Mouse (Mus musculus): ENCODE results near the gene Hip1r. TPM values are rescaled to one million over a fixed set of nuclear protein-coding genes. Genes with fewer than 3 reads are reported as not detected.
A peak's percentile ranks its signal among the peaks of the same experiment; 100 is the strongest.

Gene Hip1r
- polyA plus RNA-seq (2021; fragmentation: Nextera tagmentation) = 7.7 and 7.9 TPM in 2 replicates
- long read RNA-seq, experiment 1, full-length matches to known transcripts = 15 of 34 reads
- long read RNA-seq, experiment 1, partial matches to known transcripts = 19 of 34 reads
- long read RNA-seq, experiment 1, other reads (novel, unspliced or antisense) = 0 of 34 reads
- long read RNA-seq, experiment 2, full-length matches to known transcripts = 101 of 146 reads
- long read RNA-seq, experiment 2, partial matches to known transcripts = 30 of 146 reads
- long read RNA-seq, experiment 2, other reads (novel, unspliced or antisense) = 15 of 146 reads

GRCm38 (mm10) chr5:123973299-123974178 is at the start of gene Hip1r:
Gene Hip1r, plus strand, starts transcription at chr5:123973628.

GRCm38 (mm10) chr5:123927118-123927517 is 46.3 kb upstream of the Hip1r start, which contains the start of gene Gm43518:
Gene Gm43518, plus strand, starts transcription at chr5:123927418.

DNA sequence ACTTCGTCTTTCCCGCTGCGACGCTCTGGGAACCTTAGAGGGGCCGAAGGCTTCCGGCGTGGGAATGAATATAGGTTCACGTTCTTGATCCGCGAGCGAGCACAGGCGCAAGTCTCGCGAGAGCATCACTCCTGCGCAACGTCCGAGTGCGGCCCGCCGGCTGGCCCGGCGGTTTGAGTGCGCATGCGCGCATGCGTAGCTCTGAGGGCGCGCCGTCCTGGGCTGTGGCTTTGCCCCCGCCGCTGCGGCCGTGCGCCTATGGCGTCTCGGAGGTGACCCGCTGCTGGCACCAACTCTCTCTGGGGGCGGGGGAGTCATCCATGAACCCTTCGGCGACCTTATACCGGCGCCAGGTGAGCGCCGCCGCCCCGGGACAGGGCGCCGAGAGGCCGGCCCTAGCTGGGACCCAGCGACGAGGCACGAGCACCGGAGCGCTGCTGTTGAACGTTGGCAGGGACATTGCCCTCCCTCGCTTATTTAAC is 42.9 kb upstream of the Hip1r start, which contains the start of gene Ccdc62:
TSS of gene Ccdc62 (plus strand) at position 172 of the 482 bp plus-strand sequence.

DNA sequence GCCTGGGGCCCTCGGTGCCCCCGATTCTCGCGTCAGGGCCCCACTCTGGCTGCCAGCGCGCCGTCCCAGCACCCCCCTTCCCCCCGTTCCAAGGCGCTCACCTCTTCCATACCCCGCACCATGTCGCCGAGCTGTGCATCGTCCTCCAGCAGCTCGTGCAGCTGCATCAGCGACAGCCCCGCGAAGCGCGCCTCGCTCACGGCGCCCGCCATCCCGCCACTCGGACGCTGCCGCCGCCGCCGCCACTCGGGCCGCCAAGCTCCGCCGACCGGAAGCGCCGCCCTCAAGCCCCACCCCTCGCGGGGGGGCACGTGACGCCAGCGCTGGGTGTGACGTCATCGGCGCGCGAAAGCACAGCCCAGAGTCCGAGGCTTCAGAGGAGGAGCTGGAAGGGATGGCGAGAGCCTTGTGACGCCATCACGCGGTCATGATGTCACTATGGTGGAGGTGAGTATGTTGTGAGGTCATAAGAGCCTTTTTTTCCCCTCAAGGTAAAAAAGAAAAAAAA is 58.6 kb downstream of the Hip1r start, which contains the start of gene Vps37b:
TSS of gene Vps37b (minus strand) at position 270 of the 508 bp plus-strand sequence.

Small RNA genes within 50 kb of the gene (microRNA-seq; reads per million reads assigned to microRNA genes)
- 3.4 reads per million, percentile 11 among the genes with 10 or more reads in this experiment for gene Mir7032

Other genes with a start within 250 kb of the Hip1r start
- gene Rsrc2, start 224.2 kb upstream of the Hip1r start, polyA plus RNA-seq (2021; fragmentation: Nextera tagmentation) = 46.1 and 57.6 TPM in 2 replicates
- gene Kntc1, start 223.9 kb upstream of the Hip1r start, polyA plus RNA-seq (2021; fragmentation: Nextera tagmentation) = 1.7 TPM in 2 replicates
- gene Hcar2, start 108.1 kb upstream of the Hip1r start, polyA plus RNA-seq (2021; fragmentation: Nextera tagmentation) = 0.16 TPM in 1 of 2 replicates, not detected in the other
- 0.19 and 0.45 TPM in 2 replicates for gene Hcar1, start 93.6 kb upstream of the Hip1r start, polyA plus RNA-seq (2021; fragmentation: Nextera tagmentation)
- 116 and 120 TPM in 2 replicates for gene Denr, start 66.5 kb upstream of the Hip1r start, polyA plus RNA-seq (2021; fragmentation: Nextera tagmentation)
- not detected in 2 replicates for gene Gm43518, start 46.2 kb upstream of the Hip1r start, polyA plus RNA-seq (2021; fragmentation: Nextera tagmentation)
- gene Ccdc62, start 42.9 kb upstream of the Hip1r start, polyA plus RNA-seq (2021; fragmentation: Nextera tagmentation) = 2.7 and 3.8 TPM in 2 replicates
- gene Vps37b, start 58.6 kb downstream of the Hip1r start, polyA plus RNA-seq (2021; fragmentation: Nextera tagmentation) = 13.2 and 14.9 TPM in 2 replicates
- gene Abcb9, start 122.2 kb downstream of the Hip1r start, polyA plus RNA-seq (2021; fragmentation: Nextera tagmentation) = 21.3 and 22.5 TPM in 2 replicates
- 49.9 and 51.2 TPM in 2 replicates for gene Ogfod2, start 138.7 kb downstream of the Hip1r start, polyA plus RNA-seq (2021; fragmentation: Nextera tagmentation)
- 108 and 119 TPM in 2 replicates for gene Arl6ip4, start 142.5 kb downstream of the Hip1r start, polyA plus RNA-seq (2021; fragmentation: Nextera tagmentation)